Mouse (Mus musculus) cerebellum, postnatal 25 days (tissue): ENCODE data around the gene Sec23b.

ENCODE experiments used
- DNase-seq, 2 experiments: peaks; one replicate each; pipeline ENCODE4 v3.0.0; 2021; ENCODE audit warnings: mixed read lengths in 2 of 2

Sec23b gene

DNA sequence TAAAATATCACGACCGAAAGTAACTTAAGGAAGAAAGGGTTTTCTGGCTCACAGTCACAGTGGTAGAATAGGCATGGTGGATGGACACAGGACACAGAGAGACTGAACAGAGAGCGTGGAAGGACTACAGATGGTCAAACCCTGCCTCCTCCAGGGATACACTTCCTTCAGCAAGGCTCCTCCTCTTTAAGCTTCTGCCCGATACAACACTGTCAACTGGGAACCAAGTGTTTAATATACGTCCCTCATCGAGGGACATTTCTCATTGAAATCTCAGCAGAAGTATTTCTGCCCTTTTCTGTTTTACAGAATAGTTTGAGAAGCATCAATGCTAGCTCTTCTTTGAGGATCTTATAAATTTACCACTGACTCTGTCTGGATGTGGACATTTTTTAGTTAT lies 57.9 kb downstream of the Sec23b start:
- no peak for DNase-seq

DNA sequence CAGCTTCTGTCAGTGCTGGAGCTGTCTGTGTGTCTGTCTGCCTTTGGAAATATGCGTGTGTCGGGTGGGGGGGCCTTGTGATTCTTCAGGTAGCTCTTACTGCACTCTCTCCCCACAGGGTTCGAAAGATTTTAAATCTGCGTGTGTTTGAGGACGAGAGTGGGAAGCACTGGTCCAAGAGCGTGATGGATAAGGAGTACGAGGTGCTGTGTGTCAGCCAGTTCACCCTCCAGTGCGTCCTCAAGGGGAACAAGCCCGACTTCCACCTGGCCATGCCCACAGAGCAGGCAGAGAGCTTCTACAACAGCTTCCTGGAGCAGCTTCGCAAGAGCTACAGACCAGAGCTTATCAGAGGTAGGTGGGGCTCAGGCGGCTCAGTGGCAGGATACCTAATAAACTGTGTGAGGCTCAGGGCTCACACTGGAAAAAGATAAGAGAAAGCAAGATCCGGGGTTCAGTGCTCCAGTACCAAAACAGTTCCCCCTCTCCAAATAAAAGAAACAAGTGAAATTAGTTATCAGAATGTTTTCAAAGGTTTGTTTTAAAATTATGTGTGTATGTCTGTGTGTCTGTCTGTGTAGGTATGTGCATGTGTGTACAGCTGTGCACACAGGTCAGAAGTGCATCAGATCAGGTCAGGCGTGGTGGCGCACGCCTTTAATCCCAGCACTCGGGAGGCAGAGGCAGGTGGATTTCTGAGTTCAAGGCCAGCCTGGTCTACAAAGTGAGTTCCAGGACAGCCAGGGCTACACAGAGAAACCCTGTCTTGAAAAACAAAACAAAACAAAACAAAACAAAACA lies 61.2 kb downstream of the Sec23b start:
- DNase-seq = no peak

DNA sequence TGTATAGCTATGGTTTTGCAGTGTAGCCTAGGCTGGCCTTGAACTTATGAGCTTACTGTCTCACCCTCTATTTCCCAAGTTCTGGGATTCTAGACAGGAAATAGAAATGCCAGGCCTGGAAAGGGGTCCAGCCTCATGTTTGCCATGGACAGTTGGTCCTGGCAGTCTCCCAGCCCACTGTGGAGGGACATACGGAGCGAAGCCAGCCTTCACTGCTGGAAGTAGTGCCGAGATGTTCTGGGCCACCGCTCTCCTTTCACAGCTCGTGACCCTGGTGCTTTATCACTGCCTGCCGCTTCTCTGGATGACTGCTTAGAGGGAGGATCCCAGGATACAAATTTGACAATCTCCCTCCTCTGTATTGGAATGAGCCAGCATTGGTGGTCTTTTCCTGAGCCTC lies 65.5 kb downstream of the Sec23b start:
- DNase-seq = peak; percentile 52 to 72

DNA sequence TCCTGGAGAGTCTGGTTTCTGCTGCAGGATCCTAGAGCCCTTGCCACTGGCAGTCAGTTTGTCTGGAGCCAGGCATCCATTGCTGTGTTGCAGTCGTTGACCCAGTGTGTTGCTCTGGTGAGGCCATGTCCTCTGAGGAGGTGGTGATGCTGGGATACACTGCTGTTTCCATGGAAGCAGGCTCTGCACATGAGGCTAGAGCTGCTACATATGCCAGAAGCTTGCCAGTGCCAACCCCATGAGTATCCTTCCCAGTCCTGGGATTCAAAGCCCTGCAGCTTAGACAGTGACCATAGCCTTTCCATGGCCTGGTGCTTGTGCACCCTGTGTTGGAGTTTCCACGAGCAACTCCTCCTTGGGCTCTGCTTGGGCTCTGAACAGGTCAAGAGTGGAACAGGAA lies 77.5 kb downstream of the Sec23b start:
- no peak for DNase-seq

GRCm38 (mm10) chr2:144634231-144634630 lies 78.2 kb downstream of the Sec23b start:
- DNase-seq = no peak

DNA sequence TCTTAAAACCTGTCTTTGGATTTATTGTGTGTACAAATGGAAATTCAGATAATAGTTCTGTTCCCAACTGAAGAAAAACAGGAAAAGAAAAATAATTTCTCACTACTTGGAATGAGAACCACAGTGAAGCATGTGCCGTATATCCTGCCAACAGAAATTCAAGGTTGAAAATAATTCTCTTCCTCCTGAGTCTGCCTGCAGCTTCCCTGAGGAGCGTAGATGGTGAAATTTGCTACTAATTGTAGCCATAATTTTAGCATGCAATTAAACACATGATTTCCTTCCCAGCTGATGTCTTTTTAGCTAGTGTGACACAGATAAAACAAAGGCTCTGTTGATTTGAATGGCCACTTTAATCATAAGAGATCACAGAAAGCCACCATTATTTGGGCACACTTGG lies 78.7 kb downstream of the Sec23b start:
- no peak for DNase-seq

DNA sequence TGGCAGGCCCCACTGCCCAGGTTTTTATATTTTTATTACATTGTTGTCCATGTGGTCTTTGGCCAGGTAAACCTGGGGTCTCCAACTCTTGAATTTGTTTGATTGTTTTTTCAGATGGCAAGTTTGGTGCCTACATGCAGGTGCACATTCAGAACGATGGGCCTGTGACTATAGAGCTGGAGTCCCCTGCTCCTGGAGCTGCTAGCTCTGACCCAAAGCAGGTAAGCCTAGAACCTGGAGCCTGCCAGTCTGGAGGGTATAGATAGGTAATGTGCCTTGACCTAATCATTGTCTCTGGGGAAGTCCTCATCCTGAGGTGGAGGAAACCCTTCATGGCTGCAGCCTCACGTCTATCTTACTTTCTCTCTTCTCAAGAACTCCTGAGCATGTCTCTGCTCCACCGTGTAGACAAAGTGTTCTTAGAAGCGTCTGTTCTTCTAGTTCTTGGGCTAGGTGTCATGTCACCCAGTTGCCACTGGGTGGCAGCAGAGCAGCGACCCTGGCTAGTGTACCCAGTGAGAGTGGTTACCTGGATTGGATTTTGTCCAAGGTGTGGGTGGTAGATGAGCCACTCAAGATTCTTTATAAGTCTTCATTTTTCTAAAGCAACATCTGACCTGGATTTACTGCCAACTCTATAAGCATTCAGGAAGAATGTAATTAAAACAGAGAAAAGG lies 79.8 kb downstream of the Sec23b start:
- peak; percentile 74 to 79 for DNase-seq

GRCm38 (mm10) chr2:144637204-144637603 lies 81.2 kb downstream of the Sec23b start:
- no peak for DNase-seq

DNA sequence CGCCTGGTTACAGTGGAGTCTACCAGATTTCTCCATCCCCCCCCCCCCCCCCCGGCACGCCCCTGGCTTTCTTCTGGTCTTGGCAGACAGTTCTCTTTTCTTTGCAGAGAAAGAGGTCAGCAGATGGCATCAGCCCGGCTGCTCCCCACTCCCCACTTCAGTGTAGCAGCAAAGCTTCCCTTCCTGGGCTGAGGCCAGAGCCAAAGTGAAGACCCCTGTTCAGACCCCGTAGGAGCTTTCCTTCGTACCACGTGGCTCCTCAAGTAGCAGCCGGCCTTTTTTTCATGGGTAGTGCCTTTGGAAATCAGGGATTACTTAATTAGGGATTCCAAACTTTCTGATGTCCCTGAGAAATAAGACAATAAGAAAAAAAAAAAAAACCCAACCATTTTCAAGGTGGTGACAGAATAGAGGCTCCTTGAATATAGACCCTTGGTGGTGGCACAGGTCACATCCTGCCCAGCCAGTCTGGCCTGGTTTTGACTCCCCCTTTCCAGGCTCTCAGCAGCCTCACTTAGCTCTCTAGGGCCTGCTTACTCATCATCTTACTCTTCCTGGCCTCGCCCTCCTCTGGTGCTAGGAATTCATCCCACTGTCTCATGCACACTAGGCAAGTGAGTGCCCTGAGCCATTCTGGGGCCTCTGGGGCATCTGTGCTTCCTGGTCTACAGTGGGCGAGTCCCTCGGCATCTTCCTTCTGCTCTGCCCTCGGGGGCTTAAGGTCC lies 81.8 kb downstream of the Sec23b start:
- DNase-seq = no peak

GRCm38 (mm10) chr2:144638719-144639118 lies 82.7 kb downstream of the Sec23b start:
- DNase-seq = peak; percentile 45 to 63

DNA sequence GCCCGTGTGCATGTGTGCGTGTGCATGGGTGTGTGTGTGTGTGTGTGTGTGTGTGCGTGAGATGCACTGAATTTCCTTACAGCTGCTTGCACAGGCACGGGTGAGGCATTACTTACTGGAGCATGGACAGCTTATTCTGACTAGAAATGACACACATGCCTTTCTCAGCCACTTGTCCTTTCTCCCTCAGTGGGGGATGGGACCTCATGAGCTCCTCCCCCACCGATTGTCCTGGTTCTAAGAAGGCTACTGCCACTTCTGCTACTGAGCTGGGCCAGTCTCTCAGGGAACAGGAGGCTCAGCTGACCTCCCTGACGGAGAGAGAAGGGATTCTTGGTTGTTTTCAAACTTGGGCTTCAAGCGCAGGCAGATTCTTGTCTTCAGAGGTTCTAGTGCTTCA lies 84.1 kb downstream of the Sec23b start:
- no peak for DNase-seq
